Mouse (Mus musculus) forebrain, embryonic 16.5 days (tissue): Measurements from ENCODE around the gene Hbb-bt. TPM values are rescaled to one million over a fixed set of nuclear protein-coding genes. Genes with fewer than 3 reads are reported as not detected.

Experiments
- ATAC-seq: fragments of 200-750 bp; cut with Nextera tagmentation; 2 replicates; pipeline ENCODE4 v1.8.0; 2017; ENCODE audit warnings: mild to moderate bottlenecking, moderate library complexity
- H3K27ac ChIP-seq: fragments of 300-500 bp; sonication (generic); 2 replicates; pipeline ENCODE4 v1.5.1; 2014; ENCODE audit warnings: low read length, control low read depth
- H3K27me3 ChIP-seq: fragments of 300-500 bp; sonication (generic); replicated peaks from 2 replicates; pipeline ENCODE4 v1.6.1; 2014; ENCODE audit warnings: low read length; ENCODE audit not compliant: control insufficient read depth, insufficient read depth
- H3K36me3 ChIP-seq: fragments of 300-500 bp; sonication (generic); 2 replicates; pipeline ENCODE4 v1.6.1; 2014; ENCODE audit not compliant: control insufficient read depth, insufficient read depth
- H3K4me1 ChIP-seq: fragments of 300-500 bp; sonication (generic); replicated peaks from 2 replicates; pipeline ENCODE4 v1.6.1; 2014; ENCODE audit warnings: low read length; ENCODE audit not compliant: control insufficient read depth, insufficient read depth
- H3K4me2 ChIP-seq: fragments of 300-500 bp; sonication (generic); 2 replicates; pipeline ENCODE4 v1.6.1; 2014; ENCODE audit warnings: mild to moderate bottlenecking, low read length, control low read depth
- H3K4me3 ChIP-seq: fragments of 300-500 bp; sonication (generic); replicated peaks from 2 replicates; pipeline ENCODE4 v1.5.1; 2014; ENCODE audit warnings: mild to moderate bottlenecking, low read length, control low read depth
- H3K9ac ChIP-seq: fragments of 300-500 bp; sonication (generic); replicated peaks from 2 replicates; pipeline ENCODE4 v1.6.1; 2014; ENCODE audit warnings: low read depth, low read length, control low read depth
- H3K9me3 ChIP-seq: fragments of 300-500 bp; sonication (generic); 2 replicates; pipeline ENCODE4 v1.6.1; 2016; ENCODE audit warnings: low read length; ENCODE audit not compliant: control insufficient read depth
- WGBS: fragments of 180-500 bp; shearing (Covaris S2); extraction: QIAGEN DNeasy Blood & Tissue Kit; methylation state at CpG from one replicate; pipeline ENCODE4 v1.1.7; 2014; 5-methylcytosine and 5-hydroxymethylcytosine counted together
- polyA plus RNA-seq: library from polyadenylated mRNA; unstranded; fragments of >200 nt; fragmentation: Nextera tagmentation; extraction: Ambion mirVana; gene quantifications from 2 replicates; pipeline ENCODE4 v1.2.1, GENCODE M21; 2015

Hbb-bt gene
- 1,171 and 1,472 TPM in 2 replicates for polyA plus RNA-seq

- H3K36me3 ChIP-seq, result no peaks in the 10 kb centered on the region
- H3K27me3 ChIP-seq, result no peaks in the 10 kb centered on the region
- no peak within 1 kb of the TSS for H3K9ac ChIP-seq
- no peak for ATAC-seq
- 82% methylated on average over 3 of the region's 3 CpGs for WGBS
- H3K4me2 ChIP-seq, result no peak within 1 kb of the TSS
- no peak within 1 kb of the TSS for H3K27ac ChIP-seq
- no peaks in the 10 kb centered on the region for H3K4me1 ChIP-seq
- no peaks in the 10 kb centered on the region for H3K9me3 ChIP-seq
- H3K4me3 ChIP-seq, result no peak within 1 kb of the TSS
Measured at GRCm38 (mm10) chr7:103813766-103814165, at the start of gene Hbb-bt. Gene Hbb-bt (minus strand): TSS chr7:103813996.

- Histone ChIP-seq H3K4me1 (no peaks in the 10 kb centered on the region), H3K36me3 (no peaks in the 10 kb centered on the region), H3K27ac (no peak overlapping the region), H3K4me2 (no peak overlapping the region), H3K27me3 (no peaks in the 10 kb centered on the region), H3K9me3 (no peaks in the 10 kb centered on the region), H3K4me3 (no peak overlapping the region), H3K9ac (no peak overlapping the region)
- WGBS, result 78% methylated on average over 3 of the region's 3 CpGs
- no peak for ATAC-seq
Measured at GRCm38 (mm10) chr7:103861531-103861930, 47.7 kb upstream of the Hbb-bt start.

- Histone ChIP-seq H3K4me1 (no peaks in the 10 kb centered on the region), H3K4me3 (no peak overlapping the region), H3K9ac (no peak overlapping the region), H3K4me2 (no peak overlapping the region), H3K27ac (no peak overlapping the region), H3K9me3 (no peaks in the 10 kb centered on the region), H3K27me3 (no peaks in the 10 kb centered on the region), H3K36me3 (no peaks in the 10 kb centered on the region)
- WGBS, result 64% methylated on average over 1 of the region's 1 CpGs
- ATAC-seq, result no peak
Measured at GRCm38 (mm10) chr7:103860855-103861254, 47.1 kb upstream of the Hbb-bt start.

- H3K4me1 ChIP-seq, result no peaks in the 10 kb centered on the region
- H3K36me3 ChIP-seq, result no peaks in the 10 kb centered on the region
- H3K27ac ChIP-seq, result no peak overlapping the region
- 79% methylated on average over 2 of the region's 2 CpGs for WGBS
- H3K9ac ChIP-seq, result no peak overlapping the region
- no peak for ATAC-seq
- no peak overlapping the region for H3K4me2 ChIP-seq
- H3K27me3 ChIP-seq, result no peaks in the 10 kb centered on the region
- H3K4me3 ChIP-seq, result no peak overlapping the region
- no peaks in the 10 kb centered on the region for H3K9me3 ChIP-seq
Measured at GRCm38 (mm10) chr7:103859076-103859475, 45.3 kb upstream of the Hbb-bt start.

- 72% methylated on average over 1 of the region's 1 CpGs for WGBS
- ATAC-seq, result no peak
- no peaks in the 10 kb centered on the region for H3K27me3 ChIP-seq
- no peaks in the 10 kb centered on the region for H3K36me3 ChIP-seq
- H3K9me3 ChIP-seq, result no peaks in the 10 kb centered on the region
- no peak overlapping the region for H3K9ac ChIP-seq
- no peak overlapping the region for H3K4me3 ChIP-seq
- no peak overlapping the region for H3K4me2 ChIP-seq
- no peak overlapping the region for H3K27ac ChIP-seq
- no peaks in the 10 kb centered on the region for H3K4me1 ChIP-seq
Measured at GRCm38 (mm10) chr7:103854669-103855068, 40.9 kb upstream of the Hbb-bt start.

- WGBS, result 78% methylated on average over 2 of the region's 2 CpGs
- H3K36me3 ChIP-seq, result no peaks in the 10 kb centered on the region
- no peak within 1 kb of the TSS for H3K27ac ChIP-seq
- no peaks in the 10 kb centered on the region for H3K9me3 ChIP-seq
- no peak within 1 kb of the TSS for H3K4me3 ChIP-seq
- H3K27me3 ChIP-seq, result no peaks in the 10 kb centered on the region
- no peak for ATAC-seq
- no peak within 1 kb of the TSS for H3K9ac ChIP-seq
- no peaks in the 10 kb centered on the region for H3K4me1 ChIP-seq
- H3K4me2 ChIP-seq, result no peak within 1 kb of the TSS
Measured at GRCm38 (mm10) chr7:103853090-103853489, 39.3 kb upstream of the Hbb-bt start, which contains the start of gene Hbb-y. Gene Hbb-y (minus strand): TSS chr7:103853216.

- Histone ChIP-seq H3K4me2 (no peak overlapping the region), H3K36me3 (no peaks in the 10 kb centered on the region), H3K27me3 (no peaks in the 10 kb centered on the region), H3K27ac (no peak overlapping the region), H3K9ac (no peak overlapping the region), H3K9me3 (no peaks in the 10 kb centered on the region), H3K4me1 (no peaks in the 10 kb centered on the region), H3K4me3 (no peak overlapping the region)
- WGBS, result 34% methylated on average over 1 of the region's 2 CpGs
- no peak for ATAC-seq
Measured at GRCm38 (mm10) chr7:103844525-103845325, 30.9 kb upstream of the Hbb-bt start.

GRCm38 (mm10) chr7:103843034-103843433, 29.2 kb upstream of the Hbb-bt start, which contains the start of gene Hbb-bh1:
Gene Hbb-bh1 (minus strand): TSS chr7:103843164.
- Histone ChIP-seq H3K4me1 (no peaks in the 10 kb centered on the region), H3K4me3 (no peak within 1 kb of the TSS), H3K9ac (no peak within 1 kb of the TSS), H3K27ac (no peak within 1 kb of the TSS), H3K9me3 (no peaks in the 10 kb centered on the region), H3K27me3 (no peaks in the 10 kb centered on the region), H3K4me2 (no peak within 1 kb of the TSS), H3K36me3 (no peaks in the 10 kb centered on the region)
- no peak for ATAC-seq
- 83% methylated on average over 2 of the region's 2 CpGs for WGBS

GRCm38 (mm10) chr7:103840268-103840667, 26.5 kb upstream of the Hbb-bt start, which contains the start of gene Hbb-bh2:
Gene Hbb-bh2 (minus strand): TSS chr7:103840520.
- no peak within 1 kb of the TSS for H3K9ac ChIP-seq
- WGBS, result 86% methylated on average over 3 of the region's 3 CpGs
- H3K27ac ChIP-seq, result no peak within 1 kb of the TSS
- H3K9me3 ChIP-seq, result no peaks in the 10 kb centered on the region
- no peaks in the 10 kb centered on the region for H3K27me3 ChIP-seq
- H3K4me1 ChIP-seq, result no peaks in the 10 kb centered on the region
- H3K36me3 ChIP-seq, result no peaks in the 10 kb centered on the region
- no peak within 1 kb of the TSS for H3K4me2 ChIP-seq
- no peak within 1 kb of the TSS for H3K4me3 ChIP-seq
- ATAC-seq, result no peak
